Mouse (Mus musculus): ENCODE data around the gene Hoga1. TPM values are rescaled to one million over a fixed set of nuclear protein-coding genes. Genes with fewer than 3 reads are reported as not detected.

Hoga1 gene
- total RNA-seq, 2 experiments from 2014 or later, result 5.2 to 8.2 TPM

- DNase-seq (ENCODE audit: extremely low spot score in 1 of 2, low spot score in 1 of 2), result no peak
Measured at GRCm38 (mm10) chr19:42118142-42118541, 72.7 kb downstream of the Hoga1 start.

GRCm38 (mm10) chr19:42118596-42118995, 73.2 kb downstream of the Hoga1 start:
- no peak for DNase-seq (ENCODE audit: extremely low spot score in 1 of 2, low spot score in 1 of 2)

GRCm38 (mm10) chr19:42120451-42120850, 75.0 kb downstream of the Hoga1 start:
- no peak for DNase-seq (ENCODE audit: extremely low spot score in 1 of 2, low spot score in 1 of 2)

Other genes starting within 250 kb of the Hoga1 start
- 1 to 10 TPM; 2.4 to 2.5 TPM for gene Arhgap19, start 243.6 kb upstream of the Hoga1 start, total RNA-seq (2021)
- 10 to 100 TPM; 22.4 to 24.8 TPM for gene Frat1, start 215.6 kb upstream of the Hoga1 start, total RNA-seq (2021)
- 10 to 100 TPM; 13.9 to 14.9 TPM for gene Frat2, start 197.5 kb upstream of the Hoga1 start, total RNA-seq (2021)
- 10 to 100 TPM; 32.9 to 33.5 TPM for gene Rrp12, start 149.4 kb upstream of the Hoga1 start, total RNA-seq (2021)
- 100 to 1,000 TPM; 510 to 584 TPM for gene Pgam1, start 133.7 kb upstream of the Hoga1 start, total RNA-seq (2021)
- 10 to 100 TPM; 28.3 to 32.4 TPM for gene Exosc1, start 112.2 kb upstream of the Hoga1 start, total RNA-seq (2021)
- gene Zdhhc16, start 112.1 kb upstream of the Hoga1 start, total RNA-seq (2021), result 10 to 100 TPM; 46.4 to 50.9 TPM
- gene Mms19, start 64.5 kb upstream of the Hoga1 start, total RNA-seq (2021), result 10 to 100 TPM; 28.6 to 42.0 TPM
- gene Ubtd1, start 63.8 kb upstream of the Hoga1 start, total RNA-seq (2021), result 10 to 100 TPM; 13.7 to 14.0 TPM
- not detected for gene Ankrd2, start 9.6 kb upstream of the Hoga1 start, total RNA-seq (2021)
- gene 4933411K16Rik, start 6.6 kb downstream of the Hoga1 start, total RNA-seq (2021), result 1 to 10 TPM in 1 of 2 experiments, under 1 TPM in 1; 0.76 to 1.6 TPM
- gene Morn4, start 40.7 kb downstream of the Hoga1 start, total RNA-seq (2021), result 10 to 100 TPM; 71.1 to 72.9 TPM
- 10 to 100 TPM; 62.8 to 67.1 TPM for gene Pi4k2a, start 44.9 kb downstream of the Hoga1 start, total RNA-seq (2021)
- 10 to 100 TPM; 19.7 to 21.7 TPM for gene Avpi1, start 83.4 kb downstream of the Hoga1 start, total RNA-seq (2021)
- 1 to 10 TPM; 6.3 to 7.6 TPM for gene Marveld1, start 101.8 kb downstream of the Hoga1 start, total RNA-seq (2021)
- gene Zfyve27, start 118.3 kb downstream of the Hoga1 start, total RNA-seq (2021), result 10 to 100 TPM; 82.6 to 99.8 TPM
- gene Sfrp5, start 156.6 kb downstream of the Hoga1 start, total RNA-seq (2021), result not detected
- 10 to 100 TPM; 76.8 to 77.1 TPM for gene Golga7b, start 202.0 kb downstream of the Hoga1 start, total RNA-seq (2021)

Data from layer of hippocampus, postnatal 25 days (tissue).